Mouse (Mus musculus): ENCODE measurements around the gene Olfr129. TPM values are rescaled to one million over a fixed set of nuclear protein-coding genes. Genes with fewer than 3 reads are reported as not detected.

The Olfr129 gene
- 0.03 TPM in 1 of 2 replicates, not detected in the other for polyA plus RNA-seq (2014; fragmentation: Nextera tagmentation; extraction: Ambion mirVana)

DNA sequence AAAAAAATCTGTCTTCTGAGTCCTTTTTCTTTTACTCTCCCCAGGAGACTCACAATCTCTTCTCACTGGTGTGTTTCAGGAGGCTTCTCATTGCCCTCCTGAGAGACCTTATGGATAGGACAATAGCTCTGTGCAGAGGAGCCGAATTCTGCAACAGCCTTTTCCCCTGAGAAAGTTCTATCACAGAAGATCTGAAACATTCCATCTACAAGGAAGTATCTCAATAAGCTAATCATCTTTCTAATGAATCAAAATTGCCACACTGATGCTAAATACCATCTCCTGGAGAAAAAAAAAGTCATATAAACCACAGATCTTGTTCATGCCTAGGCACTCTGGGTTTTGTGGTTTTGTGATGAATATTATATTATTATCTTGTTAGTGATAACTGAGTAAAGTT lies at the start of gene Olfr129:
TSS of gene Olfr129 (minus strand) at position 101 of the 400 bp plus-strand sequence.
- Histone ChIP-seq H3K27ac (ENCODE audit: low read depth, low read length) (no peak within 1 kb of the TSS), H3K4me3 (ENCODE audit: low read depth, low read length) (no peak within 1 kb of the TSS), H3K4me2 (no peak within 1 kb of the TSS), H3K27me3 (ENCODE audit: control insufficient read depth, insufficient read depth, low read length) (no peaks in the 10 kb centered on the region), H3K9me3 (ENCODE audit: control insufficient read depth, low read length) (no peaks in the 10 kb centered on the region), H3K9ac (ENCODE audit: low read length) (no peak within 1 kb of the TSS), H3K36me3 (ENCODE audit: control insufficient read depth, insufficient read depth, low read length) (no peaks in the 10 kb centered on the region), H3K4me1 (ENCODE audit: control insufficient read depth, insufficient read depth, low read length) (no peaks in the 10 kb centered on the region)
- WGBS, result 69% methylated on average over 1 of the region's 1 CpGs
- DNase-seq (ENCODE audit: low spot score, missing footprints) (no peak), ATAC-seq (ENCODE audit: low FRiP score) (no peak)

DNA sequence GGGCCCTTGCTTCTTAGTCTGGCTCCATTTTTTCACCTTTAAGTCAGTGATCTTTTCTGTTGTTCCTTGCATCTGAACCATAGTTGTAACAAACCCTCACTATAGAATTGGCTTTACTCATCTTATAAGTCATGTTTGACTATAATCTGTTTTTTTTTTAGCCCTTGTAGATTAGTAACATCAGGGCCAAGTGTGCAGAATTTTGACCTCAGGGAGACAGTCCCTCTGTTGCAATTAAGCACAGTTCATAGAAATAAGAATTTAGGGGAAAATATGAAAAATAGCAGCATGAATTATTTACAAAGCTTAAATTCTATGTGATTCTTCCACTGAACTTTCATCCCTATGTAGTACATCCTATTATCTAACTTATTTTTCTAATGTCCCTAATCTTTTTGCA lies 28.7 kb upstream of the Olfr129 start, which contains the start of gene Olfr131:
TSS of gene Olfr131 (minus strand) at position 101 of the 400 bp plus-strand sequence.
- H3K27ac ChIP-seq (ENCODE audit: low read depth, low read length), result no peak within 1 kb of the TSS
- no peak within 1 kb of the TSS for H3K4me2 ChIP-seq
- no peaks in the 10 kb centered on the region for H3K4me1 ChIP-seq (ENCODE audit: control insufficient read depth, insufficient read depth, low read length)
- DNase-seq (ENCODE audit: low spot score, missing footprints) (no peak), ATAC-seq (ENCODE audit: low FRiP score) (no peak)
- H3K36me3 ChIP-seq (ENCODE audit: control insufficient read depth, insufficient read depth, low read length), result no peaks in the 10 kb centered on the region
- no peak within 1 kb of the TSS for H3K4me3 ChIP-seq (ENCODE audit: low read depth, low read length)
- H3K9ac ChIP-seq (ENCODE audit: low read length), result no peak within 1 kb of the TSS
- no peaks in the 10 kb centered on the region for H3K27me3 ChIP-seq (ENCODE audit: control insufficient read depth, insufficient read depth, low read length)
- no peaks in the 10 kb centered on the region for H3K9me3 ChIP-seq (ENCODE audit: control insufficient read depth, low read length)

DNA sequence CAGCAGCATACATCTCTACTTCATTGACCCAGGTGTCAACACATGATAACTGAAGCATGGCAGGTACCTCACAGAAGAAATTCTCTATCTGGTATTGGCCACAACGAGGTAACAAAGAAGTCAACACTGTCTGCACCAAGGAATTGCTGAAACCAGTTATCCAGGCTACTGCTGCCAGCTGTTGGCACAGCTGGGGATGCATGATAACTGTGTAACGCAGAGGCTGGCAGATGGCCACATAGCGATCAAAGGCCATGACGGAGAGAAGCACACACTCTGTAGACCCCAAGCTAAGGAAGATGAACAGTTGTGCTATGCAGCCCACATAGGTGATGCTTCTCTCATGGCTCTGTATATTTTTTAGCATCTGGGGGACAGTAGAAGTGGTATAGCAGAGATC lies 22.5 kb upstream of the Olfr129 start:
- ATAC-seq (ENCODE audit: low FRiP score) (no peak), DNase-seq (ENCODE audit: low spot score, missing footprints) (no peak)
- Histone ChIP-seq H3K9ac (ENCODE audit: low read length) (no peak overlapping the region), H3K36me3 (ENCODE audit: control insufficient read depth, insufficient read depth, low read length) (no peaks in the 10 kb centered on the region), H3K9me3 (ENCODE audit: control insufficient read depth, low read length) (no peaks in the 10 kb centered on the region), H3K27me3 (ENCODE audit: control insufficient read depth, insufficient read depth, low read length) (no peaks in the 10 kb centered on the region), H3K4me3 (ENCODE audit: low read depth, low read length) (no peak overlapping the region), H3K4me1 (ENCODE audit: control insufficient read depth, insufficient read depth, low read length) (no peaks in the 10 kb centered on the region), H3K4me2 (no peak overlapping the region), H3K27ac (ENCODE audit: low read depth, low read length) (no peak overlapping the region)
- WGBS, result 94% methylated on average over 4 of the region's 4 CpGs

DNA sequence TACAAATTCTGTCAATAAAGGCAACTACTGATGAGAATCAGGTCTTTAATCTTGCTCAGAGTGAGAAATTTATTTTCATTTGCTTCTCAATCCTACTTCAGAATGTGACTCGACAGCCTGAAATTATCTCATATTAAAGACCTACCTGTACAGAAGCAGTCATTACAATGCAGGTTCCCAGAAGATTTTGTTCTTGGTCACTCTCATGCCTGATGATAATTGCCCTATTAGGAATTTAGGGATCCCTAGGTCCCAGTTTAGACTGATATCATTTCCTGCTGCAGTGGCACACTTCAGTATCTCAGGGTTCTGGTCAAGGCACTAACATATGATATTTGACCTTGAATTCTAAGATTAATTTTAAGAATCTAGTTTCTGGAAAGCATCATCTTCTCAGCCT lies 3.7 kb upstream of the Olfr129 start, which contains the start of gene Olfr130:
TSS of gene Olfr130 (plus strand) at position 301 of the 400 bp plus-strand sequence.
- no peaks in the 10 kb centered on the region for H3K4me1 ChIP-seq (ENCODE audit: control insufficient read depth, insufficient read depth, low read length)
- H3K4me3 ChIP-seq (ENCODE audit: low read depth, low read length), result no peak within 1 kb of the TSS
- H3K4me2 ChIP-seq, result no peak within 1 kb of the TSS
- no peak for ATAC-seq (ENCODE audit: low FRiP score)
- 92% methylated on average over 1 of the region's 1 CpGs for WGBS
- no peaks in the 10 kb centered on the region for H3K9me3 ChIP-seq (ENCODE audit: control insufficient read depth, low read length)
- DNase-seq (ENCODE audit: low spot score, missing footprints), result no peak
- H3K9ac ChIP-seq (ENCODE audit: low read length), result no peak within 1 kb of the TSS
- H3K27ac ChIP-seq (ENCODE audit: low read depth, low read length), result no peak within 1 kb of the TSS
- H3K36me3 ChIP-seq (ENCODE audit: control insufficient read depth, insufficient read depth, low read length), result no peaks in the 10 kb centered on the region
- H3K27me3 ChIP-seq (ENCODE audit: control insufficient read depth, insufficient read depth, low read length), result no peaks in the 10 kb centered on the region

DNA sequence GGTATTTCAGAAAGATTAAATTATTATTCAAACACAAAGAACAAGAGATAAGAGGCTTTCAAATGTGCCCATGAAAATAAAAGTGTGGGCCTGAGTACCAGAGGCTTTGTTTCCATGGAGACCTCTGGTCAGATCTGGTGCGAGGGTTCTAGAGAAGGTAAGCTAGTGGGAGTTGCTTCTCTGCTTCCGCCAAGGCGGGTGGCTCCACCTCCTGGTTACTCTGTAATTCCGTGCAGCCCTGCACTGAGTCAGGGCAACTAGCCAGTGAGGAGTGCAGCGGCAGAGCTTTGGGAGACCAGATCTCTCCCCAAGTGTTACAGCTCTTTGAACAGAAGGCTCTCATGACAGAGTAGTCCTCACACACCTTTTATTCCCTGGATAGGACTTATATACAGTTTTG lies 33.6 kb downstream of the Olfr129 start:
- Histone ChIP-seq H3K36me3 (ENCODE audit: control insufficient read depth, insufficient read depth, low read length) (no peaks in the 10 kb centered on the region), H3K27me3 (ENCODE audit: control insufficient read depth, insufficient read depth, low read length) (no peaks in the 10 kb centered on the region), H3K4me2 (no peak overlapping the region), H3K9ac (ENCODE audit: low read length) (no peak overlapping the region), H3K9me3 (ENCODE audit: control insufficient read depth, low read length) (no peaks in the 10 kb centered on the region), H3K27ac (ENCODE audit: low read depth, low read length) (no peak overlapping the region), H3K4me3 (ENCODE audit: low read depth, low read length) (no peak overlapping the region), H3K4me1 (ENCODE audit: control insufficient read depth, insufficient read depth, low read length) (no peaks in the 10 kb centered on the region)
- 38% methylated on average over 5 of the region's 5 CpGs for WGBS
- no peak for ATAC-seq (ENCODE audit: low FRiP score)
- DNase-seq (ENCODE audit: low spot score, missing footprints), result no peak

DNA sequence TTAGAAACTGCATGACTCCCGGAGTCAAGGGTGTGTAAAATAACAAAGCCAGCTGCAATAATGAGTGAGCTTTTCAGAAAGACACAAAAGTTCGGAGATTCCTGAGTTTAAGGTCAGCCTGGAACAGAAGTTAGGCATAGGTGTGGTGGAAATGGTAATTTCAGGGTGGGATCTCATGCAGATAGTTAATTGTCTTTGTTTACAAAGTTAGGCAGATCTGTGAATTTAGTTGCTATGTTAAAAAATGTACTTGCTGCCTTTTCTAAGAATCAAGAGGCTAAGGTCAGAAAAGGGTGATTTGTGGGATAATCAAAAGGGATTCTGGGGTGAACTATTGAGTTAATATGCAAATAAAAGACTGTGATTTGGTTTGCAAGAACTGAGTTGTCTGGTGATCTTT lies 43.5 kb downstream of the Olfr129 start:
- no peaks in the 10 kb centered on the region for H3K9me3 ChIP-seq (ENCODE audit: control insufficient read depth, low read length)
- no peak overlapping the region for H3K4me3 ChIP-seq (ENCODE audit: low read depth, low read length)
- DNase-seq (ENCODE audit: low spot score, missing footprints) (no peak), ATAC-seq (ENCODE audit: low FRiP score) (no peak)
- 81% methylated on average over 2 of the region's 2 CpGs for WGBS
- no peak overlapping the region for H3K4me2 ChIP-seq
- H3K4me1 ChIP-seq (ENCODE audit: control insufficient read depth, insufficient read depth, low read length), result no peaks in the 10 kb centered on the region
- H3K9ac ChIP-seq (ENCODE audit: low read length), result no peak overlapping the region
- H3K27me3 ChIP-seq (ENCODE audit: control insufficient read depth, insufficient read depth, low read length), result no peaks in the 10 kb centered on the region
- H3K36me3 ChIP-seq (ENCODE audit: control insufficient read depth, insufficient read depth, low read length), result no peaks in the 10 kb centered on the region
- no peak overlapping the region for H3K27ac ChIP-seq (ENCODE audit: low read depth, low read length)

DNA sequence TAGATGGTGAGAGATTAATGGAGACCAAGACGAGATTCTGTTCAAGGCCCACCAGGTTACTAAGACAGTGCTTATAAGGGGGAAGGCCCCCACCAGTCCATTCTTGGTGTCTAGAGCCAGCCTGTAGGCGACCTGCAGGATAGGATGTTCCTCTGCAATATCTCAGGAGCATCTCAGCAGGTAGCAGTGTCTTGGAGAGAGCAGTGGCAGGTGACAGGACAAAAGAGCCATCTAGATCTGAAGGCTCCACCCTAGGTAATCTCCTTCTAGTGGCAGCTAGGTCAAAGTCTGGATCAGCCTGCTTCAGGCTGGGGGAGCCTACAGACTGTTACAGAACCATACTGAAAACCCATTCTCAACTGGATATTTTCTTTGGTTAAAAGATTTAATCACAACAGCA lies 54.9 kb downstream of the Olfr129 start:
- H3K27me3 ChIP-seq (ENCODE audit: control insufficient read depth, insufficient read depth, low read length), result no peaks in the 10 kb centered on the region
- no peak overlapping the region for H3K9ac ChIP-seq (ENCODE audit: low read length)
- H3K9me3 ChIP-seq (ENCODE audit: control insufficient read depth, low read length), result no peaks in the 10 kb centered on the region
- no peak overlapping the region for H3K27ac ChIP-seq (ENCODE audit: low read depth, low read length)
- no peak overlapping the region for H3K4me2 ChIP-seq
- no peak overlapping the region for H3K4me3 ChIP-seq (ENCODE audit: low read depth, low read length)
- DNase-seq (ENCODE audit: low spot score, missing footprints), result no peak
- WGBS, result 64% methylated on average over 2 of the region's 2 CpGs
- H3K4me1 ChIP-seq (ENCODE audit: control insufficient read depth, insufficient read depth, low read length), result no peaks in the 10 kb centered on the region
- no peak for ATAC-seq (ENCODE audit: low FRiP score)
- H3K36me3 ChIP-seq (ENCODE audit: control insufficient read depth, insufficient read depth, low read length), result no peaks in the 10 kb centered on the region

Other genes with a start within 250 kb of the Olfr129 start
- gene Olfr125, start 227.1 kb downstream of the Olfr129 start, polyA plus RNA-seq (2014; fragmentation: Nextera tagmentation; extraction: Ambion mirVana), result not detected in 2 replicates
- gene Olfr126, start 212.6 kb downstream of the Olfr129 start, polyA plus RNA-seq (2014; fragmentation: Nextera tagmentation; extraction: Ambion mirVana), result not detected in 2 replicates
- gene Olfr127, start 159.6 kb downstream of the Olfr129 start, polyA plus RNA-seq (2014; fragmentation: Nextera tagmentation; extraction: Ambion mirVana), result not detected in 2 replicates
- not detected in 2 replicates for gene Olfr128, start 139.5 kb downstream of the Olfr129 start, polyA plus RNA-seq (2014; fragmentation: Nextera tagmentation; extraction: Ambion mirVana)
- gene Olfr761, start 107.0 kb downstream of the Olfr129 start, polyA plus RNA-seq (2014; fragmentation: Nextera tagmentation; extraction: Ambion mirVana), result not detected in 2 replicates
- gene Olfr130, start 3.8 kb upstream of the Olfr129 start, polyA plus RNA-seq (2014; fragmentation: Nextera tagmentation; extraction: Ambion mirVana), result not detected in 2 replicates
- not detected in 2 replicates for gene Olfr131, start 28.6 kb upstream of the Olfr129 start, polyA plus RNA-seq (2014; fragmentation: Nextera tagmentation; extraction: Ambion mirVana)
- not detected in 2 replicates for gene Olfr132, start 74.4 kb upstream of the Olfr129 start, polyA plus RNA-seq (2014; fragmentation: Nextera tagmentation; extraction: Ambion mirVana)
- not detected in 2 replicates for gene Olfr133, start 85.2 kb upstream of the Olfr129 start, polyA plus RNA-seq (2014; fragmentation: Nextera tagmentation; extraction: Ambion mirVana)
- not detected in 2 replicates for gene Olfr134, start 111.3 kb upstream of the Olfr129 start, polyA plus RNA-seq (2014; fragmentation: Nextera tagmentation; extraction: Ambion mirVana)
- gene Olfr135, start 144.3 kb upstream of the Olfr129 start, polyA plus RNA-seq (2014; fragmentation: Nextera tagmentation; extraction: Ambion mirVana), result not detected in 2 replicates
- not detected in 2 replicates for gene Olfr138, start 201.0 kb upstream of the Olfr129 start, polyA plus RNA-seq (2014; fragmentation: Nextera tagmentation; extraction: Ambion mirVana)
- gene Olfr137, start 247.5 kb upstream of the Olfr129 start, polyA plus RNA-seq (2014; fragmentation: Nextera tagmentation; extraction: Ambion mirVana), result not detected in 2 replicates